Mouse (Mus musculus) hindbrain, embryonic 13.5 days (tissue): ENCODE results near the gene Lrrc75b. TPM values are rescaled to one million over a fixed set of nuclear protein-coding genes. Genes with fewer than 3 reads are reported as not detected.

Experiments used
- ATAC-seq: fragments of 200-750 bp; cut with Nextera tagmentation; 2 replicates; pipeline ENCODE4 v1.8.0; 2017; ENCODE audit warnings: moderate TSS enrichment; ENCODE audit not compliant: low FRiP score
- H3K27ac ChIP-seq: fragments of 300-500 bp; sonication (generic); 2 replicates; pipeline ENCODE4 v1.5.1; 2015; ENCODE audit warnings: inconsistent platforms, mild to moderate bottlenecking, moderate library complexity
- H3K27me3 ChIP-seq: fragments of 300-500 bp; sonication (generic); 2 replicates; pipeline ENCODE4 v1.6.1; 2015; ENCODE audit warnings: mild to moderate bottlenecking, inconsistent platforms
- H3K36me3 ChIP-seq: fragments of 300-500 bp; sonication (generic); 2 replicates; pipeline ENCODE4 v1.6.1; 2015; ENCODE audit warnings: mild to moderate bottlenecking, inconsistent platforms
- H3K4me1 ChIP-seq: fragments of 300-500 bp; sonication (generic); replicated peaks from 2 replicates; pipeline ENCODE4 v1.6.1; 2015; ENCODE audit warnings: inconsistent platforms
- H3K4me2 ChIP-seq: fragments of 300-500 bp; sonication (generic); 2 replicates; pipeline ENCODE4 v1.6.1; 2015; ENCODE audit warnings: inconsistent platforms, mild to moderate bottlenecking, moderate library complexity
- H3K4me3 ChIP-seq: fragments of 300-500 bp; sonication (generic); 2 replicates; pipeline ENCODE4 v1.5.1; 2015; ENCODE audit warnings: mild to moderate bottlenecking, inconsistent platforms
- H3K9ac ChIP-seq: fragments of 300-500 bp; sonication (generic); 2 replicates; pipeline ENCODE4 v1.6.1; 2015; ENCODE audit warnings: mild to moderate bottlenecking, inconsistent platforms
- H3K9me3 ChIP-seq: fragments of 300-500 bp; sonication (generic); 2 replicates; pipeline ENCODE4 v1.6.1; 2016; ENCODE audit warnings: inconsistent platforms
- WGBS: fragments of 180-500 bp; shearing (Covaris S2); methylation state at CpG from one replicate; pipeline ENCODE4 v1.1.7; 2015; 5-methylcytosine and 5-hydroxymethylcytosine counted together
- polyA plus RNA-seq: library from polyadenylated mRNA; unstranded; fragments of >200 nt; fragmentation: Nextera tagmentation; extraction: Ambion mirVana; gene quantifications from 2 replicates; pipeline ENCODE4 v1.2.1, GENCODE M21; 2015

The Lrrc75b gene
- polyA plus RNA-seq, 1 experiment from 2014 or later = 24.8 TPM

DNA sequence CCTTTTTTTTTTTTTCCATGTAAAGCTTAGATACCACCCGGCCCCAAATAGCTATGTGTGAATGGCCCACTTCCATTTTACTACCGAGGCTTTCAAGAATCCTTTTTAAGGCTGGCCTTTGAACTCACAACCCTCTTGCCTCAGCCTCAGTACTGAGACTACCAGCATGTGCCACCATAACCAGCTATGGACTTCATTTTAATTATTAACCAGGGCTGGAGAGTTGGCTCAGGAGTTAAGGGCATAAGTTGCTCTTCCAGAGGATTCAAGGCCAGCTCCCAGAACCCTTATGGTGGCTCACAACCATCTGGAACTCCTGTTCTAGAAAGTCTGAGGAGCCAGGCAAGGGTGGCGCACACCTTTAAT is 55.0 kb downstream of the Lrrc75b start:
- Histone ChIP-seq H3K4me3 (no peak overlapping the region), H3K36me3 (peaks cover 45% of the 10 kb centered on the region), H3K9ac (no peak overlapping the region), H3K4me2 (no peak overlapping the region), H3K27me3 (no peaks in the 10 kb centered on the region), H3K4me1 (no peaks in the 10 kb centered on the region), H3K9me3 (no peaks in the 10 kb centered on the region), H3K27ac (no peak overlapping the region)
- WGBS = 81% methylated on average over 3 of the region's 3 CpGs
- ATAC-seq = no peak

DNA sequence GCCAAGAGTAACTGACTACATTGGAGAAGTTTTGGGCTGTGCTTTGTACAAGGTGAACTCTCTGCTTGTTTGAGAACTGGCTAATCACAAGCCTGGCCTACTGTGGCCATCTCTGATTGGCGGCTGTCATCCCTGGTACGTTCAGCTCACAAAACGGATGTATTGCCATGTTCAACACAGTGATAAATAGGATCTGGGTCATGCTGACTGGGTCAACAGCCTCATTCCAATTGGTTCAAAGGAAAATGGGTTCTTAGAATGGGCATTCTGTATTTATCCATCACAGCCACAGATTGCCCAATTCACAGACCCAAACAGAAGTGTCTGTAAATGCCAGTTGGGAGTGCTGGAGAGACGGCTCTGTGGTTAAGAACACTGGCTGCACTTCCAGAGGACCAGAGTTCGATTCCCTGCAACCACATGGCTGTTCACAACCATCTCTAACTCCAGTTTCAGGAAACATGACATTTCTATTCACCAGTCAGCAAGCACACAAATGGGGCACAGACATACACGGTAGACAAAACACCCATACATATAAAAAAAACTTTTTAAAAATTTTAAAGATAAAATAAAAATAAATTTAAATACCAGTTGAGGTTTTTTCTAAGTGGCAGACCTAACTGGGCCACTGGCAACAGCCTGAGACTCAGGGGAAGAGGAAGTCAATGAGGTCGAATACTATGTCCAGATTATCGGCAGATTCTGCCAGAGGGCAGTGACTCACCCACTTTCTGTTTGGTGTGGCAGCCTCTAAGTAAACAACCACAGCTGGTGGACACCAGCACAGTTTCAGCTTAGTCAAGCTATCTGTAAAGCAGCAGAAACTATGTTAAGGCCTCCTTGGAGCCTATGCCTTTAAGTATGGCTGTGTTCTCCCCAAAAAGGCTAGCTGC is 55.6 kb downstream of the Lrrc75b start:
- ATAC-seq = no peak
- no peaks in the 10 kb centered on the region for H3K4me1 ChIP-seq
- 90% methylated on average over 8 of the region's 8 CpGs for WGBS
- H3K9me3 ChIP-seq = no peaks in the 10 kb centered on the region
- H3K27me3 ChIP-seq = no peaks in the 10 kb centered on the region
- H3K4me2 ChIP-seq = no peak overlapping the region
- H3K4me3 ChIP-seq = no peak overlapping the region
- H3K27ac ChIP-seq = no peak overlapping the region
- peaks cover 39% of the 10 kb centered on the region for H3K36me3 ChIP-seq
- no peak overlapping the region for H3K9ac ChIP-seq

DNA sequence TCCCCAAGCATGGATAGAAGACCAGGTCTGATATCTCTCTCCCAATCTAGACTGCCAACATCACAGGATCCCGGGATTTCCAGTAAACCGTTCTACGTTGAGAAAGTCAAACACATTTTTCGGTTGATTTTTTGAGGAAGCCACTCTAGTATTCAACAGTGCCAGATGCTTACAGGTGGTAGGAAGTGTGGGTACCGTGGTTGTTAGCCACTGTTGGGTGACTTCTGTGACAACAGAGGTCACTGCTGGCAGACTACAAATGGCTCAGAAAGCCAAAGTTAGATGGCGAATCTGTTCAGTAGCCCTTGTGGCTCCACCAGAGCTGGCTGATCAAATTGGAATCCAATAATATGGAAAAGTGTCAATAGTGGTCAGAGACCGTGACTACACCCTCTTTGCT is 56.4 kb downstream of the Lrrc75b start:
- WGBS = 96% methylated on average over 7 of the region's 7 CpGs

DNA sequence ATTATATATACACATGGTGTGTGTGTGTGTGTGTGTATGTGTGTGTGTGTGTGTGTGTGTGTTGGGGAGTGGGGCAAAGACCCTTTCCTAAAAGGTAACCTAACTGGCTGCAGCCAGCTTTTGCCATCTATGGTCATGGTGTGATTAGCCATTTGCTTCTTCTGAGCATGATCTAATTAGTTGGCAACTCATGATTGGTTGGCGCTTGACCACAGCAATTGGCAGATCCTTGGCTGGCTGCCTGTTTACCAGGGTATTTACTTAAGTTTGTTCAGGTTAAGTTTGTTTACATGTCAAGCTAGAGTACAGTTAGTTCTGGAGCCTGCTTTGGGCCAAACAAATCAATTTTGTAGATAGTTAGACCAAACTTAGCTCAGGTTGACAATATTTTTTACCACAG is 58.5 kb downstream of the Lrrc75b start:
- Histone ChIP-seq H3K4me1 (no peaks in the 10 kb centered on the region), H3K9me3 (no peaks in the 10 kb centered on the region), H3K4me2 (no peak overlapping the region), H3K4me3 (no peak overlapping the region), H3K36me3 (peaks cover 10% of the 10 kb centered on the region), H3K27ac (no peak overlapping the region), H3K9ac (no peak overlapping the region), H3K27me3 (no peaks in the 10 kb centered on the region)
- ATAC-seq = no peak
- WGBS = 100% methylated on average over 1 of the region's 1 CpGs

More for the DNA sequence above, 56.4 kb downstream of the Lrrc75b start:
- ATAC-seq = no peak
- no peaks in the 10 kb centered on the region for H3K9me3 ChIP-seq
- peaks cover 31% of the 10 kb centered on the region for H3K36me3 ChIP-seq
- H3K9ac ChIP-seq = no peak overlapping the region
- no peak overlapping the region for H3K27ac ChIP-seq
- no peaks in the 10 kb centered on the region for H3K27me3 ChIP-seq
- no peaks in the 10 kb centered on the region for H3K4me1 ChIP-seq
- no peak overlapping the region for H3K4me2 ChIP-seq
- no peak overlapping the region for H3K4me3 ChIP-seq

DNA sequence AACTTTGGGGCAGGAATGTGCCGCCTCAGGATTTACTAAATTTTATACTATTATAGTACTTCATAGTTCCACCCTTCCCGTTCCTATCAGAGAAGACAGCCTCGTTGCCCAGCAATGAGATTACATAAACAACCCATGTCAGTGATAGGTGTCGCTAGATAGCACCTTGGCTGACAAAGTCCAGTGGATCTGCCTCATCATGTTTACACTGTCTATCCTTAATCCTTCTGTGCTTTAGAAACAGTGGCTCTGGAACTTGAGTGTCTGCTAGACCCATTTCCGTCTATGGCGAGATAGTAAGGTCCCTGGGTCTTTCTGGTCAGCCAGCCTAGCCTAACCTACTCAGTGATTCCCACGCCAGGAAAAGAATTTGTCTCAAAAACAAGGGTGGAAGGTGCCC is 59.8 kb downstream of the Lrrc75b start:
- Histone ChIP-seq H3K4me2 (no peak overlapping the region), H3K4me3 (no peak overlapping the region), H3K27me3 (no peaks in the 10 kb centered on the region), H3K9ac (no peak overlapping the region), H3K9me3 (no peaks in the 10 kb centered on the region), H3K36me3 (peaks cover 4% of the 10 kb centered on the region; the same call in 1 of the 2 replicates), H3K27ac (no peak overlapping the region), H3K4me1 (no peaks in the 10 kb centered on the region)
- 75% methylated on average over 7 of the region's 7 CpGs for WGBS
- ATAC-seq = no peak

Other genes starting within 250 kb of the Lrrc75b start
- 3.1 and 3.9 TPM in 2 replicates for gene Adora2a, start 243.5 kb downstream of the Lrrc75b start, polyA plus RNA-seq
- 0.09 and 0.10 TPM in 2 replicates for gene Upb1, start 159.2 kb downstream of the Lrrc75b start, polyA plus RNA-seq
- gene Snrpd3, start 42.8 kb downstream of the Lrrc75b start, polyA plus RNA-seq = 148 and 153 TPM in 2 replicates
- gene Gucd1, start 42.4 kb downstream of the Lrrc75b start, polyA plus RNA-seq = 22.3 and 22.9 TPM in 2 replicates
- gene Ggt1, start 1.3 kb upstream of the Lrrc75b start, polyA plus RNA-seq = 1.2 and 1.8 TPM in 2 replicates
- 1.9 TPM in 2 replicates for gene Ggt5, start 29.0 kb upstream of the Lrrc75b start, polyA plus RNA-seq
- gene Susd2, start 83.7 kb upstream of the Lrrc75b start, polyA plus RNA-seq = 3.8 and 4.0 TPM in 2 replicates
- gene Cabin1, start 204.0 kb upstream of the Lrrc75b start, polyA plus RNA-seq = 39.5 and 45.7 TPM in 2 replicates
- 86.6 and 96.6 TPM in 2 replicates for gene Ddt, start 213.1 kb upstream of the Lrrc75b start, polyA plus RNA-seq
- not detected in 2 replicates for gene Gm20441, start 220.6 kb upstream of the Lrrc75b start, polyA plus RNA-seq
- 0.91 and 1.1 TPM in 2 replicates for gene Gstt3, start 221.1 kb upstream of the Lrrc75b start, polyA plus RNA-seq
- gene Gstt1, start 238.3 kb upstream of the Lrrc75b start, polyA plus RNA-seq = 7.2 and 7.7 TPM in 2 replicates